Mouse (Mus musculus): ENCODE results near the gene Atp2c1. TPM values are rescaled to one million over a fixed set of nuclear protein-coding genes. Genes with fewer than 3 reads are reported as not detected.

Atp2c1 gene
- total RNA-seq, 2 experiments from 2014 or later = 28.1 to 37.4 TPM

DNA sequence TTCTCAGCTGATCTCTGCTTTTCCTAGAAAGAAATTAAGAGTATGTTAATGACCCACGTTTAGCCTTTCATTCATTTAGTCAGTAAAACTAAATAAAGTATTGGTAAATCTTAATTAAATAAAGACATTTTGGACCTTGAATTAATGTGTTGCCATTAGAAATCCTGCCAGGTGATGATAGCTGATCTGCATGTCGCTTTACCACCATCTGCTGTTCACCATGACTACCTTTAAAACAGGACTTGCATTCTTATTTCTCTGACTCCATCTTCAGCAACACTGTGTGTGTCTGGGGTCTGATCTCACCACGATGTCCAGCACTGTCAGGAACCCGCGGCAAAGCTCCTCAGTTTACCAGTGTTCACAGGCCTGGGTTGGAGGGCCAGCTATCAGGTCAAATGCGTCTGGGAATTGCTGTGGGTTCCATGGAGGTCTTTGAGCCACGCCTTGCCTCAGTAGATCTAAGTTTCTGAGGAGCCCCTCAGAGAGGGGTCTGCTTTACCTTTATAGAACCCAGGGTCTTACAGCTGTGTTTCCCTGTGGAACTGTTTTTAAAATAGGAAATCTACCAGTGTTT is 150.1 kb downstream of the Atp2c1 start:
- ATAC-seq (replicated peaks; ENCODE audit: low FRiP score, poor library complexity, severe bottlenecking) = no peak

GRCm38 (mm10) chr9:105376411-105376810 is 150.7 kb downstream of the Atp2c1 start:
- ATAC-seq (replicated peaks; ENCODE audit: low FRiP score, poor library complexity, severe bottlenecking) = no peak

- ATAC-seq (replicated peaks; ENCODE audit: low FRiP score, poor library complexity, severe bottlenecking) = no peak
Measured at GRCm38 (mm10) chr9:105374361-105374760, 152.8 kb downstream of the Atp2c1 start.

- ATAC-seq (replicated peaks; ENCODE audit: low FRiP score, poor library complexity, severe bottlenecking) = no peak
Measured at GRCm38 (mm10) chr9:105368605-105369004, 158.5 kb downstream of the Atp2c1 start.

GRCm38 (mm10) chr9:105366199-105366598 is 160.9 kb downstream of the Atp2c1 start:
- ATAC-seq (replicated peaks; ENCODE audit: low FRiP score, poor library complexity, severe bottlenecking) = no peak

DNA sequence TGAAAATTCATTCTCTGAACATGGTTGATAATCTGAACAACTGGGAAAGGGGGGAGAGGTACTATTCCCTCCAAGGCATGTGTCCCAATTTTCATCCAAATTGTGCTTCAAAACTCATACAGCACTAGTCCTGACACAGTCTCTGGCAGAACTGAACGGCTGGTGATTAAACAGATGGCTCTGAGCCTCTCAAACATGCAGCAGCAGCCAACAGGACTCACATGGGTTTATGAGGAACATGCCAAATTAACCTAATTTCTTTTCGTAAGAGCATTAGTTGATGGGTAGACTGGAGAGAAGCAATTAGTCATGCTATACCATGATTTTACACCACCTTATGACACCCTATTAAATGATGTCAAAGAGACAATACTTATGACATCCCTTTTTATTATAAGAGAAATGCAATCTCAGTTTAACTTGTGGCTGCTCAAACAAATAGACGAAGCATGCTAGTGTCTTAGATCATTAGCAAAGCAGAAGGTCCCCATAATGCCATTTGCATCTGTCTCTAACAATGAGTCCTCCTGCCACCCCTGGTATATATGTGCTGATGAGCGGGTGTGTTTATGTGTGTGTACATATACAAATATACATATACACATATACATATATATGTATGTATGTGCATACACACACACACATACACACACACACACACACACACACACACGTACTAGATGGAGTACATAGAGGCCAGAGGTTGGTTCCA is 163.4 kb downstream of the Atp2c1 start:
- no peak for ATAC-seq (replicated peaks; ENCODE audit: low FRiP score, poor library complexity, severe bottlenecking)

- ATAC-seq (replicated peaks; ENCODE audit: low FRiP score, poor library complexity, severe bottlenecking) = no peak
Measured at GRCm38 (mm10) chr9:105362181-105362580, 164.9 kb downstream of the Atp2c1 start.

Other genes starting within 250 kb of the Atp2c1 start
- gene Aste1, start 131.9 kb downstream of the Atp2c1 start, total RNA-seq (2015; ENCODE audit: low replicate concordance) = 6.5 TPM in 1 of 2 replicates, not detected in the other
- gene Aste1, start 131.9 kb downstream of the Atp2c1 start, total RNA-seq (2017; ENCODE audit: low replicate concordance) = 3.6 and 7.5 TPM in 2 replicates
- not detected in 2 replicates for gene Nek11, start 131.8 kb downstream of the Atp2c1 start, total RNA-seq (2015; ENCODE audit: low replicate concordance)
- gene Nek11, start 131.8 kb downstream of the Atp2c1 start, total RNA-seq (2017; ENCODE audit: low replicate concordance) = not detected in 2 replicates
- 4.6 and 13.0 TPM in 2 replicates for gene Pik3r4, start 115.7 kb upstream of the Atp2c1 start, total RNA-seq (2015; ENCODE audit: low replicate concordance)
- gene Pik3r4, start 115.7 kb upstream of the Atp2c1 start, total RNA-seq (2017; ENCODE audit: low replicate concordance) = 4.2 and 5.0 TPM in 2 replicates